Mouse (Mus musculus) embryonic facial prominence, embryonic 11.5 days (tissue): ENCODE measurements around the gene Slc9a5. TPM values are rescaled to one million over a fixed set of nuclear protein-coding genes. Genes with fewer than 3 reads are reported as not detected.

ENCODE experiments used
- ATAC-seq: fragments of 200-750 bp; cut with Nextera tagmentation; replicated peaks from 2 replicates; pipeline ENCODE4 v1.8.0; 2017; ENCODE audit warnings: low read depth; ENCODE audit not compliant: insufficient number of reproducible peaks, low FRiP score, low TSS enrichment
- DNase-seq: peaks from one replicate; pipeline ENCODE4 v3.0.0-alpha.2; 2015; ENCODE audit warnings: low spot score
- H3K27ac ChIP-seq: fragments of 300-500 bp; sonication (generic); replicated peaks from 2 replicates; pipeline ENCODE4 v1.5.1; 2014; ENCODE audit warnings: mild to moderate bottlenecking, low read depth, low read length, control low read depth
- H3K27me3 ChIP-seq: fragments of 300-500 bp; sonication (generic); 2 replicates; pipeline ENCODE4 v1.6.1; 2014; ENCODE audit warnings: mild to moderate bottlenecking, low read length, moderate library complexity, mixed read lengths; ENCODE audit not compliant: control insufficient read depth, insufficient read depth
- H3K36me3 ChIP-seq: fragments of 300-500 bp; sonication (generic); replicated peaks from 2 replicates; pipeline ENCODE4 v1.6.1; 2014; ENCODE audit warnings: low read depth, mild to moderate bottlenecking, low read length, moderate library complexity, mixed read lengths; ENCODE audit not compliant: control insufficient read depth, insufficient read depth
- H3K4me1 ChIP-seq: fragments of 300-500 bp; sonication (generic); 2 replicates; pipeline ENCODE4 v1.6.1; 2014; ENCODE audit warnings: low read length, mixed read lengths; ENCODE audit not compliant: control insufficient read depth, insufficient read depth
- H3K4me2 ChIP-seq: fragments of 300-500 bp; sonication (generic); 2 replicates; pipeline ENCODE4 v1.6.1; 2014; ENCODE audit warnings: low read depth, mild to moderate bottlenecking, control low read depth, low read length, moderate library complexity
- H3K4me3 ChIP-seq: fragments of 300-500 bp; sonication (generic); 2 replicates; pipeline ENCODE4 v1.5.1; 2014; ENCODE audit warnings: low read depth, low read length, control low read depth
- H3K9ac ChIP-seq: fragments of 300-500 bp; sonication (generic); replicated peaks from 2 replicates; pipeline ENCODE4 v1.6.1; 2014; ENCODE audit warnings: mild to moderate bottlenecking, control low read depth, low read length
- H3K9me3 ChIP-seq: fragments of 300-500 bp; sonication (generic); replicated peaks from 2 replicates; pipeline ENCODE4 v1.6.1; 2016; ENCODE audit warnings: mild to moderate bottlenecking, low read length, inconsistent platforms, mixed read lengths; ENCODE audit not compliant: control insufficient read depth
- WGBS: fragments of 180-500 bp; shearing (Covaris S2); extraction: QIAGEN DNeasy Blood & Tissue Kit; methylation state at CpG from one replicate; pipeline ENCODE4 v1.1.7; 2014; 5-methylcytosine and 5-hydroxymethylcytosine counted together
- polyA plus RNA-seq: library from polyadenylated mRNA; unstranded; fragments of >200 nt; fragmentation: Nextera tagmentation; extraction: Ambion mirVana; gene quantifications from 2 replicates; pipeline ENCODE4 v1.2.1, GENCODE M21; 2014

The Slc9a5 gene
- polyA plus RNA-seq, 1 experiment from 2014 or later, result 4.0 TPM

GRCm38 (mm10) chr8:105353583-105354135, 5.0 kb downstream of the Slc9a5 start:
- DNase-seq (no peak), ATAC-seq (no peak)
- no peak overlapping the region for H3K27ac ChIP-seq
- peaks cover 3% of the 10 kb centered on the region; the same call in 1 of the 2 replicates for H3K4me1 ChIP-seq
- no peak overlapping the region for H3K9ac ChIP-seq
- H3K27me3 ChIP-seq, result no peaks in the 10 kb centered on the region
- no peaks in the 10 kb centered on the region for H3K36me3 ChIP-seq
- no peak overlapping the region for H3K4me2 ChIP-seq
- no peaks in the 10 kb centered on the region for H3K9me3 ChIP-seq
- H3K4me3 ChIP-seq, result no peak overlapping the region
- WGBS, result 85% methylated on average over 8 of the region's 8 CpGs

DNA sequence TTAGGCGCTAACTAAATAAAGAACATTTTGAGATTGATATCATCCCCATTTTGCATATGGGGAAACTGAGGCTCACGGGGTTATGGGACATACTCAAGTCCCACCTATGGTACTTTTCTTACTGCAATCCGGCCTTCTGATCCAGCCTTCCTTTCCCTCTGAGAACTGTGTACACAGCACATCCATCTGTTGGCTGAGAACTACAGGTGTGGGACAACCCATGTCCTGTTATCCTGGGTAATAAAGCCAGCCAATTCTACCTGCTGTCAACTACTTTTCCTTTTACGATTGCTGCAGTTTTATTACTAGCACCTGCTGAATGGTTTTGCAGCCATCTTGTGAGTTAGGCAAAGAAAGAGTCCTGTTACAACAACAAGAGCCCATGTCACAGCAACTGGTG, 5.9 kb downstream of the Slc9a5 start:
- H3K9me3 ChIP-seq, result no peaks in the 10 kb centered on the region
- DNase-seq, result no peak
- H3K4me3 ChIP-seq, result no peak overlapping the region
- WGBS, result 86% methylated on average over 4 of the region's 4 CpGs
- no peak overlapping the region for H3K27ac ChIP-seq
- no peaks in the 10 kb centered on the region for H3K27me3 ChIP-seq
- peaks cover 3% of the 10 kb centered on the region; the same call in 1 of the 2 replicates for H3K4me1 ChIP-seq
- no peak for ATAC-seq
- H3K36me3 ChIP-seq, result no peaks in the 10 kb centered on the region
- no peak overlapping the region for H3K4me2 ChIP-seq
- H3K9ac ChIP-seq, result no peak overlapping the region

DNA sequence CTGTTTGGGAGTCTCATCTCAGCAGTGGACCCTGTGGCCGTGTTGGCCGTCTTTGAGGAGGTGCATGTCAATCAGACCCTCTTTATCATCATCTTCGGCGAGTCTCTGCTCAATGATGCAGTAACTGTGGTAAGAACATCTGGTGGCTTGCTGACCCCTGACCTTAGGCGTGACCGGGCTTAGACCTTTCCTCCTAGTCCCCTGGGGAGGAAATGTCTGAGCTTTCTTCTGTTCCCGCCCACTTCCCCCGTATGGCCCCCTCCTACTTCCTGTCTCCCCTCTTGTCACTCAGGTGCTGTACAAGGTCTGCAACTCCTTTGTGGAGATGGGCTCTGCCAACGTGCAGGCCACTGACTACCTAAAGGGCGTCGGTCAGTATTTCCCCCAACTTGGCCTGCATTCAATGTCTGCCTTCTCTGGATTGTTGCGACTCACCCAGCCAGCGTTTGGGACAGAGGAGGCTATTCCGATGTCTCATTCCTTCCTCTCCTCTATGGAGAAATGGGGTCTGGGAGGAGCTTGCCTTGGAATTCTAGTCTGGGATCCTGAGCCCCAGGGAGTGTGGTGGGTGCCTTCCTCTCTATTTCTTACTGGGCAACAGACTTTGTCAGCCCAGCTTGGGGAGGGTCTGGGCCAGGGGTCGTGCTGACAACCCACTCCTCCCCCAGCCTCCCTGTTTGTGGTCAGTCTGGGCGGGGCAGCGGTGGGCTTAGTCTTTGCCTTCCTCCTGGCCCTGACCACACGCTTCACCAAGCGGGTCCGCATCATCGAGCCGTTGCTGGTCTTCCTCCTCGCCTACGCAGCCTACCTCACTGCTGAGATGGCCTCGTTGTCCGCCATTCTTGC, 6.8 kb downstream of the Slc9a5 start:
- no peak overlapping the region for H3K4me2 ChIP-seq
- H3K4me1 ChIP-seq, result peaks cover 3% of the 10 kb centered on the region; the same call in 1 of the 2 replicates
- no peaks in the 10 kb centered on the region for H3K36me3 ChIP-seq
- DNase-seq, result no peak
- H3K27ac ChIP-seq, result no peak overlapping the region
- no peak overlapping the region for H3K4me3 ChIP-seq
- H3K27me3 ChIP-seq, result no peaks in the 10 kb centered on the region
- no peak overlapping the region for H3K9ac ChIP-seq
- no peaks in the 10 kb centered on the region for H3K9me3 ChIP-seq
- no peak for ATAC-seq
- WGBS, result 52% methylated on average over 26 of the region's 26 CpGs

GRCm38 (mm10) chr8:105356681-105357080, 8.0 kb downstream of the Slc9a5 start:
- peaks cover 3% of the 10 kb centered on the region; the same call in 1 of the 2 replicates for H3K4me1 ChIP-seq
- H3K27me3 ChIP-seq, result no peaks in the 10 kb centered on the region
- H3K4me2 ChIP-seq, result no peak overlapping the region
- no peak overlapping the region for H3K4me3 ChIP-seq
- no peak overlapping the region for H3K27ac ChIP-seq
- no peaks in the 10 kb centered on the region for H3K9me3 ChIP-seq
- H3K9ac ChIP-seq, result no peak overlapping the region
- ATAC-seq (no peak), DNase-seq (no peak)
- WGBS, result 83% methylated on average over 14 of the region's 14 CpGs
- H3K36me3 ChIP-seq, result no peaks in the 10 kb centered on the region

GRCm38 (mm10) chr8:105359208-105359607, 10.6 kb downstream of the Slc9a5 start:
- H3K27ac ChIP-seq, result no peak overlapping the region
- WGBS, result 64% methylated on average over 15 of the region's 15 CpGs
- DNase-seq, result no peak
- no peaks in the 10 kb centered on the region for H3K36me3 ChIP-seq
- H3K4me2 ChIP-seq, result no peak overlapping the region
- no peaks in the 10 kb centered on the region for H3K9me3 ChIP-seq
- H3K9ac ChIP-seq, result no peak overlapping the region
- H3K27me3 ChIP-seq, result no peaks in the 10 kb centered on the region
- peak; percentile 20; the same call in 1 of the 2 replicates for ATAC-seq
- H3K4me3 ChIP-seq, result no peak overlapping the region
- peaks cover 3% of the 10 kb centered on the region; the same call in 1 of the 2 replicates for H3K4me1 ChIP-seq

GRCm38 (mm10) chr8:105359646-105360045, 11.0 kb downstream of the Slc9a5 start:
- Histone ChIP-seq H3K9ac (no peak overlapping the region), H3K4me2 (no peak overlapping the region), H3K4me3 (no peak overlapping the region), H3K4me1 (peaks cover 3% of the 10 kb centered on the region; the same call in 1 of the 2 replicates), H3K9me3 (no peaks in the 10 kb centered on the region), H3K27me3 (no peaks in the 10 kb centered on the region), H3K27ac (no peak overlapping the region), H3K36me3 (no peaks in the 10 kb centered on the region)
- peak; percentile 49 for DNase-seq
- 55% methylated on average over 4 of the region's 4 CpGs for WGBS
- ATAC-seq, result no peak

DNA sequence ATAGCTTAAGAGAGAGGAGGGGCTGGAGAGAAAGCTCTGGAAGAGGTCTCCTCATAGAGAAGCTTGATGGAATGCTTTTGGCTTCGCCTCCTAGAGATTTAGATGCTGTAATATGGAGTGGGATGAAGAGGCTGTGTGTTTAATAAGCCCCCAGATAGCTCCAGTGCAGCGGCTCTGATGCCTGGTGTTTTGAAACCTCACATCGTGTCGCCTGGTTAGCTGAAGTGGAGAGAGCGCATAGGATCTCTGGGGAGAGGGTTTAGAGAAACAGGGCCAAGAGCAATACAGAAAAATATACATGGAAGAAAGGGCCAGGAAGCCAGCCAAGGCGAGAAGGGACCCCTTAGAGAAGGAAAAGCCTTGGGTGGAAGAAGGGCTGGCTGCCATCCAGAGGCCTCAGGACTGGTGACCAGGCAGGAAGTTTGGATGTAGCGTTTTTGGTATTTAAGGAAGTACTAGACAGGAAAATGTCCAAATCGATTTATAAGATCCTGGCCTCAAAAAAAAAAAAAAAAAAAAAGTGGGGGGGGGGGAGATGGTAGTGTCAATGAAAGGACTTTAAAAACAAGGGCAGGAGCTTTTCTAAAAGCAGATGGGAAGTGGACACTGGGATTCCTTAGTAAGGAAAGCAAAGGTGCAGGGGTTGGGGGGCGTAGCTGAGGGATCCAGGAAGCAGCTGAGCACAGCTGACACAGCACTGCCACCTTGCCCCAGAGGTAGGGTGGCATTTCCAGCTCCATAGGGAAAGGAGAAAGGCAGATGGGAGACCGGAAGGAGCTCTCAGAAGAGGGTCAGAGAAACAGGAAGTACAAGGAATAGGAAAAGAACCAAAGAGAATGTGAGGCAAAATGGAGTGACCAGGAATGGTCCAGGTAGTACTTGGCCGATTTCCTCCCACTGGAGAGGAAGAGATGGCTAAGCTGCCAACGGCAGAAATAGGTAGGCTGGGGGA, 13.4 kb downstream of the Slc9a5 start:
- no peak overlapping the region for H3K27ac ChIP-seq
- DNase-seq, result no peak
- no peak overlapping the region for H3K4me2 ChIP-seq
- no peak for ATAC-seq
- H3K36me3 ChIP-seq, result no peaks in the 10 kb centered on the region
- H3K4me1 ChIP-seq, result no peaks in the 10 kb centered on the region
- no peak overlapping the region for H3K9ac ChIP-seq
- H3K4me3 ChIP-seq, result no peak overlapping the region
- H3K9me3 ChIP-seq, result no peaks in the 10 kb centered on the region
- H3K27me3 ChIP-seq, result no peaks in the 10 kb centered on the region
- 83% methylated on average over 12 of the region's 12 CpGs for WGBS
